Mouse (Mus musculus): ENCODE results near the gene Cd247.

Cd247 gene

GRCm38 (mm10) chr1:165775518-165776294 is 12.8 kb upstream of the Cd247 start:
- DNase-seq (ENCODE audit: low spot score in 2 of 2): peak; percentile 46 to 68

GRCm38 (mm10) chr1:165779954-165780585 is 8.4 kb upstream of the Cd247 start:
- DNase-seq (ENCODE audit: low spot score in 2 of 2): no peak

GRCm38 (mm10) chr1:165780586-165781111 is 7.8 kb upstream of the Cd247 start:
- DNase-seq (ENCODE audit: low spot score in 2 of 2): peak; percentile 32 to 81

- DNase-seq (ENCODE audit: low spot score in 2 of 2): no peak
These were observed 7.1 kb upstream of the Cd247 start for GRCm38 (mm10) chr1:165781426-165781825.

- DNase-seq (ENCODE audit: low spot score in 2 of 2): no peak
These were observed 6.6 kb upstream of the Cd247 start for GRCm38 (mm10) chr1:165781911-165782310.

GRCm38 (mm10) chr1:165786296-165786695 is 2.2 kb upstream of the Cd247 start:
- no peak for DNase-seq (ENCODE audit: low spot score in 2 of 2)

GRCm38 (mm10) chr1:165789066-165789660 is 682 bp downstream of the Cd247 start:
- DNase-seq (ENCODE audit: low spot score in 2 of 2): no peak

- DNase-seq (ENCODE audit: low spot score in 2 of 2): no peak
These were observed 1.5 kb downstream of the Cd247 start for GRCm38 (mm10) chr1:165789963-165790362.

- DNase-seq (ENCODE audit: low spot score in 2 of 2): no peak
These were observed 2.2 kb downstream of the Cd247 start for GRCm38 (mm10) chr1:165790461-165791210.

- DNase-seq (ENCODE audit: low spot score in 2 of 2): no peak
These were observed 2.9 kb downstream of the Cd247 start for GRCm38 (mm10) chr1:165791411-165791810.

- no peak for DNase-seq (ENCODE audit: low spot score in 2 of 2)
These were observed 13.3 kb downstream of the Cd247 start for GRCm38 (mm10) chr1:165801709-165802310.

GRCm38 (mm10) chr1:165803107-165803506 is 14.6 kb downstream of the Cd247 start:
- no peak for DNase-seq (ENCODE audit: low spot score in 2 of 2)

GRCm38 (mm10) chr1:165804133-165804532 is 15.7 kb downstream of the Cd247 start:
- no peak for DNase-seq (ENCODE audit: low spot score in 2 of 2)

GRCm38 (mm10) chr1:165810633-165811032 is 22.2 kb downstream of the Cd247 start:
- DNase-seq (ENCODE audit: low spot score in 2 of 2): no peak

- no peak for DNase-seq (ENCODE audit: low spot score in 2 of 2)
These were observed 22.7 kb downstream of the Cd247 start for GRCm38 (mm10) chr1:165811170-165811569.

GRCm38 (mm10) chr1:165812775-165813174 is 24.3 kb downstream of the Cd247 start:
- no peak for DNase-seq (ENCODE audit: low spot score in 2 of 2)

GRCm38 (mm10) chr1:165814116-165814515 is 25.6 kb downstream of the Cd247 start:
- no peak for DNase-seq (ENCODE audit: low spot score in 2 of 2)

- no peak for DNase-seq (ENCODE audit: low spot score in 2 of 2)
These were observed 26.2 kb downstream of the Cd247 start for GRCm38 (mm10) chr1:165814521-165815278.

- DNase-seq (ENCODE audit: low spot score in 2 of 2): no peak
These were observed 27.9 kb downstream of the Cd247 start for GRCm38 (mm10) chr1:165816391-165816790.

GRCm38 (mm10) chr1:165817264-165817663 is 28.8 kb downstream of the Cd247 start:
- DNase-seq (ENCODE audit: low spot score in 2 of 2): no peak

Data from spleen, postnatal 4 days (tissue).